Mouse (Mus musculus) cortical plate, adult 2 months (tissue): ENCODE results near the gene Gad1. TPM values are rescaled to one million over a fixed set of nuclear protein-coding genes. Genes with fewer than 3 reads are reported as not detected.

Experiments used
- H3K27ac ChIP-seq: fragments of 200-500 bp; 2 replicates; pipeline ENCODE4 v1.5.1; 2012; ENCODE audit warnings: low read length, control low read depth, inconsistent platforms; ENCODE audit not compliant: insufficient read depth
- H3K4me1 ChIP-seq: fragments of 200-500 bp; 2 replicates; pipeline ENCODE4 v1.6.1; 2011; ENCODE audit warnings: low read length; ENCODE audit not compliant: control insufficient read depth, insufficient read depth
- H3K4me3 ChIP-seq: fragments of 200-500 bp; 2 replicates; pipeline ENCODE4 v1.5.1; 2011; ENCODE audit warnings: mild to moderate bottlenecking, low read length, control low read depth; ENCODE audit not compliant: insufficient read depth
- CTCF ChIP-seq: fragments of 200-500 bp; IDR thresholded peaks from 2 replicates; pipeline ENCODE4 v1.5.1; 2011; ENCODE audit warnings: mild to moderate bottlenecking, control low read depth, low read length; ENCODE audit not compliant: insufficient read depth; ENCODE audit errors: extremely low read depth
- POLR2A ChIP-seq: fragments of 200-500 bp; IDR thresholded peaks from 2 replicates; pipeline ENCODE4 v1.6.1; 2011; ENCODE audit warnings: mild to moderate bottlenecking, low read length, control low read depth; ENCODE audit not compliant: insufficient read depth; ENCODE audit errors: extremely low read depth
- polyA plus RNA-seq: library from polyadenylated mRNA; depleted of rRNA; stranded (reverse); fragments of >200 nt; gene quantifications from 2 replicates; pipeline ENCODE4 v1.2.3, GENCODE M21; 2012; rRNA removed

Gene Gad1
- polyA plus RNA-seq, 1 experiment = 343 TPM

- H3K4me1 ChIP-seq = no peaks in the 10 kb centered on the region
- H3K27ac ChIP-seq = no peak overlapping the region
- TF ChIP-seq POLR2A (no peak), CTCF (no peak)
- H3K4me3 ChIP-seq = no peak overlapping the region
These were observed 90.2 kb downstream of the Gad1 start for GRCm38 (mm10) chr2:70642971-70643565.

DNA sequence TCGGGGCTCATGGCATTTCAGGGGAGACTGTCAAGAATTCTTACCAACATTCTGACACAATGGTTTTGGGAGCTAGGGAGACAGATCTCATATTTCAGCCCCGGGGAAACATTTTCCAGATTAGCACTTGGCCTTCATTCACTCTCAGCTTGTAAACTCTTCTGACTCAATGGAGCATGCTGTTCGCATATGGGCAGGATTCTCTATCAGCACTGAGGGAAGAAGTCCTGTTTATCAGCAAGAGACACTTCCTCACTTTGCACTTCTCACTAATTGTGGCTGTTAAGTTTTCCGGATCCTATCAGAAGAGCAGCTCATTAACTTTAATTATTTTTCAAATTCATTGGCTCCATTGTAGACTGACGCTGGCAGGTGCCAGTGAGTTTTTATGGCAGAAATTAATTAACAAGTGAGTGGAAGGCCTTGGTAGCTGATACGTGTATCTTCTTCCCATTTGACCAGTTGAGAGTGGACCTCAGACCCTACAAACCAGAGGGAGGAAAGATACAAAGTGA, 92.5 kb downstream of the Gad1 start:
- TF ChIP-seq CTCF = no peak
- no peak overlapping the region for H3K4me3 ChIP-seq
- no peaks in the 10 kb centered on the region for H3K4me1 ChIP-seq
- H3K27ac ChIP-seq = no peak overlapping the region

- H3K4me3 ChIP-seq = no peak overlapping the region
- H3K27ac ChIP-seq = no peak overlapping the region
- no peaks in the 10 kb centered on the region for H3K4me1 ChIP-seq
- TF ChIP-seq CTCF (no peak), POLR2A (no peak)
These were observed 94.8 kb downstream of the Gad1 start for GRCm38 (mm10) chr2:70647681-70648080.

DNA sequence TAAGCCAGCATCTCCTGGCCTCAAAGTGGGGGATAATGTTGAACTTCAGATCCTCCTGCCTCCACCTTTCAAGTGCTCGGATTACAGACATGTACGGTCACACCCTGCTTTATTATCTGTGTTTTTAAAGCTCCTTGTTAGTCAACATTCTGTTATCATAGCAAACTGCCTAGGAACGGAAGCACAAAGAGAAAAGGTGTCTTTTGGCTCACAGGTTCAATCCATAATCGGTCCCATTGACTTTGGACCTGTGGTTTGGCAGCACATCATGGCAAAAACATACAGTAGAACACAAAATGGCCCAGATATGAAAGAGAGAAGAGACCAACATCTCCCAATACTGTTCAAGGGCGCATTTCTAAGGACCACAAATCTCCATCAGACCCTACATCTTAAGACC, 95.4 kb downstream of the Gad1 start:
- Histone ChIP-seq H3K4me1 (no peaks in the 10 kb centered on the region), H3K4me3 (no peak overlapping the region), H3K27ac (no peak overlapping the region)
- TF ChIP-seq CTCF (no peak), POLR2A (no peak)

DNA sequence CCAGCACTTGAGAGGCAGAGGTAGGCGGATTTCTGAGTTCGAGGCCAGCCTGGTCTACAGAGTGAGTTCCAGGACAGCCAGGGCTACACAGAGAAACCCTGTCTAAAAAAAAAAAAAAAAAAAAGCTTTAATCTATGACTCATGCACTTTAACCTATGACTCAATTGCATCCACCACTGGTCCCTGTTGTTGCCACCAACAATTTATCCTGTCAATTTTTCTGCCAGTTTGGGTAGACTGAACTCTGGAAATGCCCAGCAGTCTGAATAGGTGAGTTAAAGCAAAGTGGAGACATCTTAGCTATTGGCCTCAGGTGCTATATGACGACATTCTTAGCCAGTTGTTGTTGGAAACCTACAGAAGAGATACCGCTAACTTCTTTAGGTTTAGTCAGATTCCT, 96.6 kb downstream of the Gad1 start:
- Histone ChIP-seq H3K4me3 (no peak overlapping the region), H3K4me1 (no peaks in the 10 kb centered on the region), H3K27ac (no peak overlapping the region)
- no peak for TF ChIP-seq CTCF
- TF ChIP-seq POLR2A = no peak

Other genes with a start within 250 kb of the Gad1 start
- gene Sp5, start 78.1 kb upstream of the Gad1 start, polyA plus RNA-seq = 0.58 and 0.64 TPM in 2 replicates
- gene Erich2, start 44.3 kb upstream of the Gad1 start, polyA plus RNA-seq = 0.44 and 1.3 TPM in 2 replicates
- gene Gorasp2, start 108.5 kb downstream of the Gad1 start, polyA plus RNA-seq = 78.3 and 80.0 TPM in 2 replicates
- gene Gm26558, start 109.0 kb downstream of the Gad1 start, polyA plus RNA-seq = 0.66 and 0.92 TPM in 2 replicates